Mouse (Mus musculus) T-cell, adult 2 months (primary cell): ENCODE results near the gene Nup54.
A peak's percentile ranks its signal among the peaks of the same experiment; 100 is the strongest.

Source experiments
- DNase-seq: peaks from one replicate; pipeline ENCODE4 v3.0.0; 2022; ENCODE audit warnings: low spot score

The Nup54 gene

DNA sequence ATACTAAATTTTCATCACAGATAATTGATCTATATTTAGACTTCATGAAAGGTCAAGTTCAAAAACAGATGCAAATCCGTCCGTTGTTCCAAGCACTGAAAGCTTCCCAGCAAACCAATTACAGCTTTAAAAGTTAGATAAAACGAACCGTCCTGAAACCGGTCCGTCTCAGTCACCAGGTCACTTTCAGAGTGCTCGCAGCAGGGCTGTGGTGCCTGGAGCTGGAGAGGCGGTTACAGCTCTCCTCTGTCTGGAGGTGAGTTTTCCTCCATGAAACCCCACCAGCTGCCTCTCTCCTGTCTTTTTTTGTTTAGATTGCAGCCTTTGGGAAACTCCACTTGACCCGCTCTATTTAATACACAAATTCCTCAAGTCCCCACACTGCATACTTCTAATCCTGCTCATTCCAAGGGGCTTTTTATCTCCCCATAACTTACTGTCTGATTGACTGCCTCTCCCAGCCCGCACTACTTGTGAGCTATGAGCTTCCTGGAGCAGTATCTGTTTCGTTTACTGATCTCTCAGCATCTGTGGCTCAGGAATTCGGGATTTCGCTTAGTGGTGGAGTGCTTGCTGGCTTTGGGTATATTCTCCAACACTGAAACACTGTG is 58.1 kb downstream of the Nup54 start:
- no peak for DNase-seq

DNA sequence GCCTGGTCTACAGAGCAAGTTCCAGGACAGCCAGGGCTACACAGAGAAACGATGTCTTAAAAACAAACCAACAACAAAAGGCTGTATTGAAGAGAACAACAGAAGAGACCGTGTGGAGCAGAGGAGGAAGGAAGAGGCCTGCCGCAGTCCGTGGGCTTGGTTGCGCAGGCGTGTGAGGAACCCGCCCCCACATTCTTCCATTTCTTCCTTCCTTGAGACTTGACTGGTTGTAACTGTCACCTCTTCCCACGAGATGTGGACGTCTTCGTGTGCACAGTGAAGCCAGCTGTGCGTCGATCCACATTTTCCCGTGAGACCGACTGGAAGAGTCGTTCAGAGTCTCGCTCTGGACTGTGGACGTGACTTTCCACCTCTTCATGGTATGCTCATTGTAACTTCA is 59.7 kb downstream of the Nup54 start:
- DNase-seq: peak; percentile 64

DNA sequence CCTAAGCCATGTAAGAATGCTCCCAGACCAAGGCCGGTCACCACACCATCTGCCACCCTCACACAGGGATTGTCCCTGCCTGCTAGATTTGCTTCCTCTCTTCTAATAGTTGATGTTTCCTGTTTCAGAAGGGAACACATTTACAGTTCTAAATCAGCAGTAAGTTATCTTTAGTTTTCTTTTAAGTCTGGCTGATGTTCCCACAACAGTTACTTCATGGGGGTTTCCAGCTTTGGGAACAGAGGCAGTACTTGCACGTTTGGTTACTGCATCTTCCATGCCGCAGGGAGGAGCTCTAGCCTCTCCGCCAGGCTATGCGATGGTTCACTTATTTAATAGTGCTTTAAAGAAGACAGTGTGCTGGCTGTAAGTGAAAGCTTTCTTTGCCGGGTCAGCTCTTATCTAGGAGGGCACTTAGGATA is 60.3 kb downstream of the Nup54 start:
- peak; percentile 61 for DNase-seq

DNA sequence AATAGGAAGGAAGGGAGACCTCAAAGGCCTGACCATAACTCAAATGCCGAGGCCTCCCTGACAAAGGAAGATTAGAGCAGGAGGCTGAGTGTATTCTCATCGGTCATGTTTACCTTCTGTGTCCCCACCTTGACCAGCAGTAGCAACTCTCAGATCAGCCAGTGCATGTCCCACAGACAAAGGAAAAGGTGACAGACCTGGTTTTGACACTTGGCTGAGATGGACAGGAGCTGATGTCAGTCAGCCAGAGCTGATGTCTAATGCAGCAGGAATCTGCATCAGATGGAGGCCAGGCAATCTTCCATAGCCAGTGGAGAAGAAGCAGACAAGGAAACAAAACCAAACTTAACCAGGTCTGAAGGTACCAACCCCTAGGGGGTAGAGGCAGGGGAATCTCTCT is 62.4 kb downstream of the Nup54 start:
- DNase-seq: no peak

DNA sequence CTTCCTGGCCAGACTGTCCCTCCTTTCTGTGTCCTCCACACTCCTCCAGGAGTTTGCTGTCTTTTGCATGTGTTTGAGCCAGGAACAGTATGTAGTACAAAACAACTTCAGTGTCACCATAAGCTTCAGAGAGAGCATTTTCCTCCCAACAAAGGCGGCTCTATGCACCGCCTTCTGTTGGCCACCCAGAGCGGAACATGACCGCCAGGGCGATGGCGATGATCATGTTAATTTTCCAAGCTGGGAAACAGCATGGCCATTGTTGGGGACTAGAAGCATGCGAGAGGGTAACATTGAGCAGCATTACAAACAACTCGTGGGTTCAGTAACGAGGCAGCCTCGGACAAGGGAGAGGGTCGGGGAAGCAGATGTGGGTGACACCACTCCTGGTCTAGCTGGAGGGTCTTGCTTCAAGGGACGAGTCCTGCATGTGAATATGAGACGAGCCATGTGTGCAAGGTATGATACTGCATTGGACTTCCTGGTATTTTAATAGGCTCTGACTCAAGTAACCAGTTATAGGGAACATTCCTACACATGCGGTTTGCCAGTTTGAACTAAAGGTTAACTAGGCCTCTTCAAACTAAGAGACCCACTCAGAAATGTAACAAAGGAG is 63.5 kb downstream of the Nup54 start:
- no peak for DNase-seq

DNA sequence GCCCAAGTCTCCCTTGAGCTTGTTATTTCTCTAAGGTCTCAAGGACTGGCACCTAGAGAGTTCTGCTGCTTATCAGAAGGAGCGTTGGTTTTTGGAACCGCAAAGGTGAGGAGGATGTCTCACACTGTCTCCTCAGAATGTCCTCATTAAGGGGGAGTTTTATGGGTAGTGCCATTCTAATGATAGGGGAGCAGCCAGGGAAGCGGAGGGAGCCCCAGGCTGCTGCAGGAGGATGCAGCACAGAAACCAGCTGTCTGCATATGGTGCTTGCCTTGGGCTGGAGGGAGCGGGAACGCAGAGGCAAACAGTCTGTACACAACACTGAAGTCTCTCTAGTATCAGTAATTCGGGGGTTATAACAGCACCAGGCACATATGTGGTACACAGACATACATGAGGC is 64.1 kb downstream of the Nup54 start:
- no peak for DNase-seq

DNA sequence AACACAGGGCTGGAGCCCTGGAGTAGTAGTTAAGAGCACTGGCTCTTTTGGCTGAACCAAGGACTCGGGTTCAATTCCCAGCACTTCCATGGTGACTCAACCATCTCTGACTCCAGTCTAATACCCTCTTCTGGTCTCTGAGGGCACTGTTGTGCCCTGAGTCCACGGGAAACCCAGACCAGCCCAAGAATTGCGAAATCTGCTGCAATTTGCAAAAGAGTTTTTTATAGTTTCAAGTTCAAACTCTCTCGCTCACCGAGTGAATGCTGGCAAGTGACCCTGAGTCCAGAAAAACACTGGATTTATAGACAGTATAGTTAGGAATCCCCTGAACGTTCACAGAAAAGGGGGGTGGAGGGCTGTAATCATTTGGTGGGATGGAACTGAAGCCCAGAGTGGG is 64.6 kb downstream of the Nup54 start:
- DNase-seq: no peak

DNA sequence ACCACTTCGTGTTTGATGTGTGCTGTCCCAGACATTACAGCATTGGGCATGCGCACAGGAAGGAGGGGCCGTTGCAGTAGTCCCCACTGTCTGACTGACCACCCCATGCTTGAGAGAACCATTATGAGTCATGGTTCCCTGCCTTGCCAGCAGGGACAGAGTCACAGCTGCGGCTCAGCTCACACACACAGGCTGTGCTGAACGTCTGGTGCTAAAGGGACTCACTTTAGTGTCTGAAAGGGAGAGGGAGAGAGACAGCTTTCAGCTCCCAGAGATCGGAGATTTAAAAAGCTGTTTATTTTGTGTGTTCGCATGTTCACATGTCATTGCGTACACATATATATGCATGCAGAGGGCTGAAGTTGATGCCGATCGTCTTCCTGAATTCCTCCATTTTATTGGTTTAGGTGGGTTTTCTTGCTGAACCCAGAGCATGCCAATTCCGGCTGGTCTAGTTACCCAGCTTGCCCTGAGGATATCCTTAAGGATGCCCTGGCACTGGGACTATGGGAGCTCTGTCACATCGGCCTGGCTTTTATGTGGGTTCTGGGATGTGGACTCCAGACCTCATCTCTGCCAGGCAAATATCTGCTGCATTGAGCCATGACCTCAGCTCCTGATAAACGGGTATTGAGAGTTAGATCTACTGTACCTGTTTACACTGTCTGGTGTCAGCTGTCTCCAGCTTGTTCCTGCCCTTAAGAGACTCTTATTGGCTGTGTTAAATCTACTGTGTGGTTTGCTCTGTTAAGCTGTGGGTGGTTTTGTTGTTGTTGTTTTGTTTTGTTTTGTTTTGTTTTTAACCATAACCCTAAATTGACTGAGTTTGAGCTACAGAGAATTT is 65.6 kb downstream of the Nup54 start:
- DNase-seq: no peak

DNA sequence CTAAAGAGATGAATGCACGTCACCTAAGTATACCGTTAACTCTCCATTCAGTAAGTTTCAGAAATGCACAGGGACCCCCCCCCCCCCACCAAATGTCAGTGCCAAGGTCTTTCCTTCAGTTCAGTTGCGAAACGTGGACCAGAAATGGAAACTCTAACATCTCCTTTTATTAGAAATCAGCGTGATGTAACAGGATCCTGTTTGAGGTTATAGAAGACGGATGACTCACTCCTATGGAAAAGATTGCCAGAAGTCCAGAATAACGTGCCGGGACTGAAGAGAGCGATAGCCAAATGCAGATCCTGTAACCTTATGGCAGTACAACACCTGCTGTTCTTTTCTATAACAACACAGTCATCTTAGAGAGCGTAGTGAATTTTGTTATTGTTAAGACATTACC is 66.6 kb downstream of the Nup54 start:
- DNase-seq: no peak

DNA sequence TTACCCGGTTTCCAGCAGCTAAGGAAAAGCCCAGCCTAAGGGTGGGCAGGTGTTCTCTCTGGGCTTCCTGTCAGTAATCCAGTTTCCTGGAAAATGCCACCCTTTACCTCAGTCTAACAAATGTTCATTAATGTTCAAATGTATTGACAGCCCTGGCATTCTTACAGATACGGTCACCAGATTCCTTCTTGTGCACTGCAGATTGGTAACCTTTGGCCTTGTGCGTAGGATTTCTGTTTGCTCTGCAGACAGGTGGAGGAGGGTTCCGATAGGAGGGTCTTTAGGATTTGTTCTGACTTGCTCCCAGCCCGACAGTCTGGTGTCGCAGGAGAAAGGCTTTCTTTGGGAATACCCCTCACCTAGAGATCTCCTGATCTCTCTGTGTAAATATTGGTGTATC is 68.5 kb downstream of the Nup54 start:
- DNase-seq: no peak
